Mouse (Mus musculus) limb, embryonic 15.5 days (tissue): ENCODE measurements at regions not wholly inside any gene's neighbourhood (a gene's known extent, or its start where the extent isn't known, plus 50 kb on each side); places are given as distances from the start of the nearest gene placed in this dataset.

Source experiments
- ATAC-seq: fragments of 200-750 bp; cut with Nextera tagmentation; 2 replicates; pipeline ENCODE4 v1.8.0; 2017; ENCODE audit warnings: low read depth, moderate TSS enrichment; ENCODE audit not compliant: insufficient number of reproducible peaks, low FRiP score, low TSS enrichment
- H3K27ac ChIP-seq: fragments of 300-500 bp; sonication (generic); 2 replicates; pipeline ENCODE4 v1.5.1; 2015; ENCODE audit warnings: moderate library complexity, mild to moderate bottlenecking, inconsistent platforms
- H3K27me3 ChIP-seq: fragments of 300-500 bp; sonication (generic); 2 replicates; pipeline ENCODE4 v1.6.1; 2015; ENCODE audit warnings: inconsistent platforms
- H3K36me3 ChIP-seq: fragments of 300-500 bp; sonication (generic); 2 replicates; pipeline ENCODE4 v1.6.1; 2015; ENCODE audit warnings: inconsistent platforms
- H3K4me1 ChIP-seq: fragments of 300-500 bp; sonication (generic); 2 replicates; pipeline ENCODE4 v1.6.1; 2015; ENCODE audit warnings: inconsistent platforms
- H3K4me2 ChIP-seq: fragments of 300-500 bp; sonication (generic); 2 replicates; pipeline ENCODE4 v1.6.1; 2015; ENCODE audit warnings: mild to moderate bottlenecking, inconsistent platforms
- H3K4me3 ChIP-seq: fragments of 300-500 bp; sonication (generic); 2 replicates; pipeline ENCODE4 v1.5.1; 2015; ENCODE audit warnings: mild to moderate bottlenecking, inconsistent platforms
- H3K9ac ChIP-seq: fragments of 300-500 bp; sonication (generic); 2 replicates; pipeline ENCODE4 v1.6.1; 2015; ENCODE audit warnings: inconsistent platforms
- H3K9me3 ChIP-seq: fragments of 300-500 bp; sonication (generic); 2 replicates; pipeline ENCODE4 v1.6.1; 2016; ENCODE audit warnings: inconsistent platforms
- WGBS: fragments of 180-500 bp; shearing (Covaris S2); methylation state at CpG from one replicate; pipeline ENCODE4 v1.1.7; 2015; 5-methylcytosine and 5-hydroxymethylcytosine counted together

DNA sequence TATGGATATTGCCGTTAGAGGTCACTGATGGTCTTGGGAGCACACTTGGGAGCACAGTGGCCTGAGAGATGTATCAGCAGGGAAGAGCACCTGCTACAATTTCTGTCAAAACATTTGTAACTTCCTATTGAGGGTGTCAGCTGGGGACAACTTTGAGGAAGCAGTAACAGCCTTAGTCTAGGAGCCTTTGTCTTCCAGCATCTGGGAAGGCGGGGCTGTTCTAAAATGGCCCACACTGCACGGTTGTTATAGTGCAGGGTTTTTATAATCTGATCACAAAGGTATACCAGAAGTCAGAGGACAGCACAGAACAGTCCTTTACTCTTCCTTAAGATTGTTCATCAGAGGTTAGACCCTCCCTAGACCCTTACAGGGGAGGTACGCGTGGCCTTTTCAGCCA lies 152.3 kb downstream of the Hibadh start:
- Histone ChIP-seq H3K4me1 (no peaks in the 10 kb centered on the region), H3K9me3 (no peaks in the 10 kb centered on the region), H3K27me3 (no peaks in the 10 kb centered on the region), H3K27ac (no peak overlapping the region), H3K9ac (no peak overlapping the region), H3K4me3 (no peak overlapping the region), H3K4me2 (no peak overlapping the region), H3K36me3 (no peaks in the 10 kb centered on the region)
- 87% methylated on average over 5 of the region's 5 CpGs for WGBS
- no peak for ATAC-seq

DNA sequence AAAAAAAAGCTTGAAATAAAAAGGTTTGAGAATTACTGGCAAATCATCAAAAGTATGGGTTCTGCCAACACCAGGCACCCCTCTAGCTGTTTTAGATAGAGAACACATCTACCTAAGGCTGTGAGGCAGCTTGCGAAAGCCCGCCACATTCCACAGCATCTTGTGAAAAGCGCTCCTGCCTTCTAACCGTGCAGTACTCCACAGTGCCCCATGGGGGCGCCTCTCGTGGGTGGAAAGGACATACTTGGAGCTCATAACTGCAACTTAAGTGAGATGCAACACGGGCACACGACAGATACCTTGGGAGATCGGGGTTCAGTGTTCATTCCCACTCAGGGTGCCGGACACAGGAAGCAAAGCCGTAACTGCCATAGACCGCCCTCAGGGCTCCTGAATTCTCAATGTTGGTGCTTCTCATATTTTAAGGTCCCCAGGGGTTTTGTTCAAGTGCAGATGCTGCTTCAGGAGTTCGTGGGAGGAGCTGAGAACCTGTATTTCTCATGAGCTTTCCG lies 149.9 kb downstream of the Hibadh start:
- Histone ChIP-seq H3K4me1 (no peaks in the 10 kb centered on the region), H3K27ac (no peak overlapping the region), H3K4me2 (no peak overlapping the region), H3K27me3 (no peaks in the 10 kb centered on the region), H3K9ac (no peak overlapping the region), H3K36me3 (no peaks in the 10 kb centered on the region), H3K4me3 (no peak overlapping the region), H3K9me3 (no peaks in the 10 kb centered on the region)
- ATAC-seq = no peak
- 73% methylated on average over 14 of the region's 14 CpGs for WGBS

DNA sequence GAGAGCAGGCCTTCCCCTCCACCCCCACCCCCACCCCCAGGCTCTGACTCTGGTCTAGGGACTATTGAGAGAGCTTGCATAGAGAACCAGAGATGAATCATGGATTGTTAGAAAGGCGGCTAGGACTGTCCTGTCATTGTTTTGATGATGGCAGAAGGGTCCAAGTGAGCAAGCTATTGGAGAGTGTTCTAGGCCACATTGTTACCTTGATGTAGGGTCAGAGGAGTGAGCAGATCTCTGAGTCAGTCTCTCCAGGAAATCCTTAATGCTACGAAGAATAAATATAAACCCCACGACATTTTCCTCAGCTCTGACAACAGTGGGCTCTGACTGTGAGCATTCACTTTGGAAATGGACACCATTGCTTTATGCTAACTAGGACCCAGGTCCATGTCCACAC lies 144.9 kb downstream of the Hibadh start:
- ATAC-seq = no peak
- WGBS = 81% methylated on average over 3 of the region's 3 CpGs
- no peak overlapping the region for H3K9ac ChIP-seq
- no peaks in the 10 kb centered on the region for H3K36me3 ChIP-seq
- no peak overlapping the region for H3K4me2 ChIP-seq
- H3K27me3 ChIP-seq = no peaks in the 10 kb centered on the region
- no peaks in the 10 kb centered on the region for H3K9me3 ChIP-seq
- no peak overlapping the region for H3K27ac ChIP-seq
- H3K4me1 ChIP-seq = peaks cover 4% of the 10 kb centered on the region; the same call in 1 of the 2 replicates
- H3K4me3 ChIP-seq = no peak overlapping the region

DNA sequence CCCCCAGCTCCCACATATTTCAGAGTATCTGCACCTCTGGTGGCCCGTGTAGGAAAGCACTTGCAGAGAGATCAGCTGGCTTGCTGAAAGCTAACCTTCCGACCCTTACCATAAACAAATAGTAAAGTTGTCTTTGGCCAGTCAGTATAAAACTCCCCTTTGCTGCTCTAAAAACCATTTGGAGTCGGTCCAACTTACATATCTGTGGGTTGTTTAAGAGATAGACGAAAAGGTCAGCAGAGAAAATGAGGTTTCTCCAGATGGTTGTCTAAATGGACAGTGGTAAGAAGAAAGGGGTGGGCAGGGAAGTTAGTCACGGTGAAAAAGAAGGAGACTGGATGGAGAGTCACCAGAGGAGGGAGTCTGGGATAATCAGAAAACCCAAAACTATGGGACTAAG lies 144.3 kb downstream of the Hibadh start:
- no peak for ATAC-seq
- Histone ChIP-seq H3K4me1 (peaks cover 4% of the 10 kb centered on the region; the same call in 1 of the 2 replicates), H3K9ac (no peak overlapping the region), H3K27ac (no peak overlapping the region), H3K36me3 (no peaks in the 10 kb centered on the region), H3K9me3 (no peaks in the 10 kb centered on the region), H3K4me3 (no peak overlapping the region), H3K27me3 (no peaks in the 10 kb centered on the region), H3K4me2 (no peak overlapping the region)
- WGBS = 37% methylated on average over 5 of the region's 5 CpGs
